8 mouse cellular contexts compared by ENCODE assay signal in the genomic region with DNA sequence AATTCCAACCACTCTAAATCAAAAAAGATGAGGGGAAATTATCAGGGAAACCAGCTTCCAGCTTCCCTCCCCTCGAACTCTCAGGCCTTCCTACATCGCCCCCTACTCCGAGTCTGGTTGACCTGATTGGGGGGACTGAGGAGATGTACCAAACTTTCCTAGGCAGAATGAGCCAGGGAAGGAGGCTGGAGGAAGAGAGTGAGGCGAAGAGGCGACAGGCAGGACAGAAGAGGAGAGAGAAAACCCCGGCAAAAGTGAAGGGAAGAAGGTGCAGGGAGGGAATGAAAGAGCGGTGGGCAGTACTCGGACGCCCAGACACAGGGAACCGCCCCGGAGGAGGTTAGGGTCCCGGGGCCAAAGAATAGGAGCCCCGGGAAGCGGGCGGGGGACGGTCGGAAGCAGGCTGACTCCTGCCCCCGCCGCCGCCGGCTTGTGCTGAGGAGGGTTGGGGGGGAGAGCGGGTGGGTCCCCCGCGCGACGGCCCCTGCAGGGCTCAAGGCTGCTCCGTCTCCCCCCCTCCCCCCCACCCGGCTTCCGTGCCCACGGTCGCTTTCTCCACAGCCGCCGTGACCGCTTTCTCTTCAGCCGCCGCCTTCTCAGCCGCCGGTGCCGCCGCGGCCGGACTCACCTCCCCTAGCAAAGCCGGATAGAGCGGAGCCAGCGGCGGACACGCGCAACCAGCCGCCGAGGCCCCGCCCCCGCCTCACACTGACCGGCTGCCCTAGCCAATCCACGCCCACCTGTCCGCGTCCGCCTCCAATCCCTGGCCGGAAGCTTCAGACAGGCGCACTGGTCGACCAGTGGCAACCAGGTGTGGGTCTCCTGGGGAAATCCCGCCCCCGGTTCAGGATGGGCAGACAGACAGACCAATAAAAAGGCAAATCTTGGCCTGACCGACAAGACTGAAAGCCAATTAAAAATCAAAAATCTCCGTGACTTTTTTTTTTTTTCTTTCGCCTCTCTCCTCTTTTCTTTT. TPM values are rescaled to one million over a fixed set of nuclear protein-coding genes. Genes with fewer than 3 reads are reported as not detected.
A peak's percentile ranks its signal among the peaks of the same experiment; 100 is the strongest.
DNase-seq lines count a peak whose midpoint lies in the region; ATAC-seq and TF ChIP-seq lines count a peak whose summit lies in the region.

A gene (minus strand): TSS at position 597 of the 976 bp plus-strand sequence.

- H3K36me3 ChIP-seq in E14TG2a.4 (ENCODE audit: insufficient read depth, low read length) = peaks cover 16% of the 10 kb centered on the region
- peaks cover 5% of the 10 kb centered on the region; the same call in 1 of the 2 replicates for H3K36me3 ChIP-seq in forebrain, embryonic 12.5 days (replicated peaks)
- no peaks in the 10 kb centered on the region for H3K36me3 ChIP-seq in heart, postnatal 0 days (replicated peaks; ENCODE audit: control insufficient read depth, insufficient read depth, low read length)
- H3K36me3 ChIP-seq in liver, embryonic 16.5 days (ENCODE audit: control insufficient read depth, insufficient read depth) = no peaks in the 10 kb centered on the region
- no peaks in the 10 kb centered on the region for H3K36me3 ChIP-seq in neural tube, embryonic 13.5 days
- no peaks in the 10 kb centered on the region for H3K36me3 ChIP-seq in testis, adult 2 months (ENCODE audit: control insufficient read depth, insufficient read depth, low read length)

- H3K4me2 ChIP-seq in forebrain, embryonic 12.5 days = peak within 1 kb of the TSS; percentile 80
- H3K4me2 ChIP-seq in heart, postnatal 0 days (ENCODE audit: low read depth, low read length) = peak within 1 kb of the TSS; percentile 60
- H3K4me2 ChIP-seq in liver, embryonic 16.5 days (ENCODE audit: low read depth, low read length) = peak within 1 kb of the TSS; percentile 93
- H3K4me2 ChIP-seq in neural tube, embryonic 13.5 days = peak within 1 kb of the TSS; percentile 72

- peak; percentile 82 for TF ChIP-seq POLR2A in testis, adult 2 months (IDR thresholded peaks at IDR 0.05; ENCODE audit: control insufficient read depth, low read depth, low read length)

- peak; percentile 86 for TF ChIP-seq EP300 in heart, postnatal 0 days (IDR thresholded peaks at IDR 0.05; ENCODE audit: low read depth)

- no peaks in the 10 kb centered on the region for H3K9me3 ChIP-seq in E14TG2a.4 (ENCODE audit: low read length)
- H3K9me3 ChIP-seq in forebrain, embryonic 12.5 days = no peaks in the 10 kb centered on the region
- no peaks in the 10 kb centered on the region for H3K9me3 ChIP-seq in heart, postnatal 0 days (replicated peaks; ENCODE audit: control insufficient read depth, low read length)
- no peaks in the 10 kb centered on the region for H3K9me3 ChIP-seq in liver, embryonic 16.5 days (replicated peaks; ENCODE audit: control insufficient read depth, low read length)
- no peaks in the 10 kb centered on the region for H3K9me3 ChIP-seq in neural tube, embryonic 13.5 days

- peak within 1 kb of the TSS; percentile 93 for H3K4me3 ChIP-seq in E14TG2a.4 (replicated peaks; ENCODE audit: low read length)
- peak within 1 kb of the TSS; percentile 91 for H3K4me3 ChIP-seq in forebrain, embryonic 12.5 days (replicated peaks)
- H3K4me3 ChIP-seq in heart, postnatal 0 days (ENCODE audit: low read depth, low read length) = peak within 1 kb of the TSS; percentile 84
- peak within 1 kb of the TSS; percentile 85 for H3K4me3 ChIP-seq in liver, embryonic 16.5 days (ENCODE audit: low read depth, low read length)
- H3K4me3 ChIP-seq in neural tube, embryonic 13.5 days = peak within 1 kb of the TSS; percentile 88
- H3K4me3 ChIP-seq in testis, adult 2 months (ENCODE audit: control insufficient read depth, low read depth, low read length) = peak within 1 kb of the TSS; percentile 90

- peaks cover 1% of the 10 kb centered on the region; the same call in 1 of the 2 replicates for H3K27me3 ChIP-seq in E14TG2a.4 (ENCODE audit: insufficient read depth, low read length)
- 0 out of 2 replicates have a peak, but pooled peaks cover 4% of the 10 kb centered on the region for H3K27me3 ChIP-seq in forebrain, embryonic 12.5 days
- no peaks in the 10 kb centered on the region for H3K27me3 ChIP-seq in heart, postnatal 0 days (ENCODE audit: control insufficient read depth, insufficient read depth, low read length)
- no peaks in the 10 kb centered on the region for H3K27me3 ChIP-seq in liver, embryonic 16.5 days (ENCODE audit: control insufficient read depth, insufficient read depth, low read depth, low read length)
- H3K27me3 ChIP-seq in neural tube, embryonic 13.5 days = no peaks in the 10 kb centered on the region
- no peaks in the 10 kb centered on the region for H3K27me3 ChIP-seq in testis, adult 2 months (ENCODE audit: control insufficient read depth, insufficient read depth, low read length)

- peak; percentile 98 for DNase-seq in c-Kit-positive CD71-positive TER-119-positive erythroid progenitor cells, embryonic 14.5 days (ENCODE audit: low spot score)
- peak; percentile 99 for DNase-seq in heart, postnatal 0 days (ENCODE audit: low spot score)
- DNase-seq in kidney, postnatal 4 days = peak; percentile 99 to 100

- peaks cover 34% of the 10 kb centered on the region for H3K4me1 ChIP-seq in E14TG2a.4 (replicated peaks; ENCODE audit: low read depth, low read length)
- peaks cover 31% of the 10 kb centered on the region for H3K4me1 ChIP-seq in forebrain, embryonic 12.5 days
- peaks cover 26% of the 10 kb centered on the region for H3K4me1 ChIP-seq in heart, postnatal 0 days (ENCODE audit: control insufficient read depth, insufficient read depth)
- peaks cover 13% of the 10 kb centered on the region for H3K4me1 ChIP-seq in liver, embryonic 16.5 days (ENCODE audit: control insufficient read depth, low read depth, low read length)
- peaks cover 46% of the 10 kb centered on the region for H3K4me1 ChIP-seq in neural tube, embryonic 13.5 days (replicated peaks)
- peaks cover 10% of the 10 kb centered on the region for H3K4me1 ChIP-seq in testis, adult 2 months (ENCODE audit: control insufficient read depth, insufficient read depth, low read length)

- peak within 1 kb of the TSS; percentile 95 for H3K9ac ChIP-seq in forebrain, embryonic 12.5 days
- H3K9ac ChIP-seq in heart, postnatal 0 days (replicated peaks; ENCODE audit: low read depth, low read length) = peak within 1 kb of the TSS; percentile 94
- peak within 1 kb of the TSS; percentile 86 for H3K9ac ChIP-seq in liver, embryonic 16.5 days (ENCODE audit: low read depth, low read length)
- peak within 1 kb of the TSS; percentile 92 for H3K9ac ChIP-seq in neural tube, embryonic 13.5 days

- whole genome bisulfite sequencing in forebrain, embryonic 12.5 days = under 1% methylated on average over 55 of the region's 65 CpGs
- WGBS in heart, postnatal 0 days = under 1% methylated on average over 50 of the region's 65 CpGs
- under 1% methylated on average over 54 of the region's 65 CpGs for WGBS in liver, embryonic 16.5 days (ENCODE audit: insufficient replicate concordance)
- 0% methylated on average over 42 of the region's 65 CpGs for WGBS in neural tube, embryonic 13.5 days

- no peak for TF ChIP-seq CTCF in E14TG2a.4 (conservative IDR thresholded peaks at IDR 0.05; ENCODE audit: low read length)
- no peak for TF ChIP-seq CTCF in heart, postnatal 0 days (IDR thresholded peaks at IDR 0.05; ENCODE audit: low read depth)
- no peak for TF ChIP-seq CTCF in testis, adult 2 months (IDR thresholded peaks at IDR 0.05; ENCODE audit: control insufficient read depth, insufficient read depth, insufficient replicate concordance, low read depth, low read length)

- ATAC-seq in forebrain, embryonic 12.5 days (ENCODE audit: low FRiP score) = peak; percentile 100
- peak; percentile 99 for ATAC-seq in heart, postnatal 0 days (ENCODE audit: insufficient read depth, low read depth)
- ATAC-seq in liver, embryonic 16.5 days (ENCODE audit: low read depth) = peak; percentile 99
- peak; percentile 100 for ATAC-seq in neural tube, embryonic 13.5 days (ENCODE audit: low read depth)

- H3K27ac ChIP-seq in forebrain, embryonic 12.5 days = peak within 1 kb of the TSS; percentile 88
- peak within 1 kb of the TSS; percentile 92 for H3K27ac ChIP-seq in heart, postnatal 0 days (ENCODE audit: low read depth)
- peak within 1 kb of the TSS; percentile 72; the same call in 1 of the 2 replicates for H3K27ac ChIP-seq in liver, embryonic 16.5 days (ENCODE audit: low read length)
- peak within 1 kb of the TSS; percentile 93 for H3K27ac ChIP-seq in neural tube, embryonic 13.5 days (replicated peaks)
- H3K27ac ChIP-seq in testis, adult 2 months (ENCODE audit: control insufficient read depth, insufficient read depth, low read depth, low read length) = peak within 1 kb of the TSS; percentile 78

RNA-seq across cellular contexts. Expression of the gene that starts here (rescaled TPM):
- 32.3 and 32.8 TPM in 2 replicates for polyA plus RNA-seq in forebrain, embryonic 12.5 days (2016; fragmentation: Nextera tagmentation; extraction: Ambion mirVana)
- total RNA-seq in heart, postnatal 0 days (2014; rRNA removed; ENCODE audit: low replicate concordance) = 15.0 and 19.3 TPM in 2 replicates
- 11.6 and 13.0 TPM in 2 replicates for polyA plus RNA-seq in heart, postnatal 0 days (2015; fragmentation: Nextera tagmentation; extraction: Ambion mirVana)
- polyA plus RNA-seq in liver, embryonic 16.5 days (2015; fragmentation: Nextera tagmentation; extraction: Ambion mirVana) = 3.2 TPM in 2 replicates
- polyA plus RNA-seq in neural tube, embryonic 13.5 days (2015; fragmentation: Nextera tagmentation; extraction: Ambion mirVana) = 30.0 and 33.9 TPM in 2 replicates
- 10.8 and 12.0 TPM in 2 replicates for polyA plus RNA-seq in testis, adult 2 months (2012; rRNA removed)

Comparison
In these comparisons a context has a peak if more than half of its experiments do, and no peak if none do; other contexts are left out.
1. Peak in every context shown above with its lines: DNase-seq, ATAC-seq, H3K4me3 ChIP-seq and H3K27ac ChIP-seq.